In the genomic region with DNA sequence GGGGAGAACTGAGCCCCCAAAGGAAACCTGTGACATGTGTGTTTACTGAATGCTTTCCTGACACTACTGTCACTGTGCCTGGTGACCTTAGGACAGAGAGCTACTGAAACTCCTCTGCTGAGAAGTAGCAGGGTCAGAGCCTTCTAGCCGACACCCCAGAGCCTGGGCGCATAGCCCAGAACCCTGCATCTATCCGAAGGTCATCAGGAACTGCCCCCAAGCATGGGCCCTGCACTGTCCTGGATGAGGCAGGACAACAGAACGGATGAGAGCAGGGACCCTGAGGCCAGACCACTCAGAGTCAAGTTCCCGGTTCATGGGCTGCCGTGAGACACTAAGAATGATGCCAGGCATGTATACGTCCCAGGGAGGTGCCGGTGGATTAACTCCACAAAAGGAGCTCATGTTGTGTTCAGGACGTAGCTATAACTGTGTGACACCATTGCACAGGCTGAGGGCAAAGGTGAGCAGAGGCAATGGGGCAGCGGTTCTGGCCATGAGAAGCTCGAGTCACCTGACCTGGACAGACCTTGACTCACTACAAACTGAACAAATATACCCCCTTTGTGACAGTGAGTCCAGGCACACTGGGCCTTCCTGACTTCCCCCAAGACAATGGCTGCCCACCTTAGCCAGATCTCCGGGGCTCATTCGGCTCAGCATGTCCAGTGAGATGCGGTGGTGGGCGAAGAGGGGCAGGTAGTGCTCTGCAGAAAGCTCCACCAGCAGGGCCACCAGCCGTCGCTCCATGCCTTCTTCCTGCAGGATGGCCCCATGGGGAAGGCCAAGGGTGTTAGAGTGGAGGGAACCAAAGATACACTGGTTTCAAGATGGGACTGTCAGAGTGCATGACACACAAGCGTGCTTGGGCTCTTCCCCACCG, we compare ENCODE assay signal across 16 mouse cellular contexts. TPM values are rescaled to one million over a fixed set of nuclear protein-coding genes. Genes with fewer than 3 reads are reported as not detected.
DNase-seq lines count a peak whose midpoint lies in the region; ATAC-seq lines count a peak whose summit lies in the region.
"Had no signal": no experiment of that assay in that cellular context is flagged by ENCODE, and none has a peak within 500 bp of the region (broad histone marks: within the 10 kb centered on the region; RNA-seq: fewer than 3 reads in every experiment).

No protein-coding gene starts in this region.

- no peak overlapping the region for H3K27ac ChIP-seq in heart, embryonic 12.5 days (ENCODE audit: poor library complexity, severe bottlenecking)
- no peak overlapping the region for H3K27ac ChIP-seq in kidney, embryonic 16.5 days (ENCODE audit: low read length)
- H3K27ac ChIP-seq in kidney, embryonic 15.5 days = no peak overlapping the region
- H3K27ac ChIP-seq in midbrain, embryonic 16.5 days (ENCODE audit: low read length) = no peak overlapping the region
- H3K27ac ChIP-seq in midbrain, embryonic 15.5 days = no peak overlapping the region
- H3K27ac ChIP-seq: heart, embryonic 10.5 days; hindbrain, embryonic 14.5 days; neural tube, embryonic 15.5 days had no signal

- 88% methylated on average over 19 of the region's 19 CpGs for WGBS in heart, embryonic 12.5 days
- WGBS in kidney, embryonic 16.5 days = 86% methylated on average over 19 of the region's 19 CpGs
- WGBS in kidney, embryonic 15.5 days = 84% methylated on average over 19 of the region's 19 CpGs
- WGBS in midbrain, embryonic 16.5 days = 87% methylated on average over 19 of the region's 19 CpGs
- WGBS in midbrain, embryonic 15.5 days = 87% methylated on average over 19 of the region's 19 CpGs

- no peak overlapping the region for H3K4me3 ChIP-seq in heart, embryonic 12.5 days
- no peak overlapping the region for H3K4me3 ChIP-seq in kidney, embryonic 16.5 days (ENCODE audit: low read length)
- no peak overlapping the region for H3K4me3 ChIP-seq in kidney, embryonic 15.5 days (replicated peaks)
- no peak overlapping the region for H3K4me3 ChIP-seq in midbrain, embryonic 16.5 days (ENCODE audit: low read depth, low read length)
- H3K4me3 ChIP-seq in midbrain, embryonic 15.5 days = no peak overlapping the region
- H3K4me3 ChIP-seq: forebrain, embryonic 10.5 days; heart, embryonic 10.5 days; limb, embryonic 15.5 days; myocyte; neural tube, embryonic 15.5 days; stomach, embryonic 15.5 days had no signal

- H3K4me1 ChIP-seq in heart, embryonic 12.5 days (replicated peaks) = no peaks in the 10 kb centered on the region
- no peaks in the 10 kb centered on the region for H3K4me1 ChIP-seq in kidney, embryonic 16.5 days (ENCODE audit: insufficient read depth, low read length)
- no peaks in the 10 kb centered on the region for H3K4me1 ChIP-seq in kidney, embryonic 15.5 days
- H3K4me1 ChIP-seq in midbrain, embryonic 16.5 days (ENCODE audit: control insufficient read depth, insufficient read depth, low read length) = no peaks in the 10 kb centered on the region
- 0 out of 2 replicates have a peak, but pooled peaks cover 4% of the 10 kb centered on the region for H3K4me1 ChIP-seq in midbrain, embryonic 15.5 days
- H3K4me1 ChIP-seq: limb, embryonic 15.5 days had no signal

- peak; percentile 92 for DNase-seq in heart, adult 11 months
- DNase-seq in yolk sac, embryonic 10.5 days (ENCODE audit: low spot score) = peak; percentile 75
- no peak for DNase-seq in thymus, adult 18-20 months

- no peak for ATAC-seq in heart, embryonic 12.5 days (ENCODE audit: insufficient number of reproducible peaks, low FRiP score)
- ATAC-seq in kidney, embryonic 16.5 days (ENCODE audit: low FRiP score, low TSS enrichment) = peak; percentile 33; the same call in 1 of the 2 replicates
- no peak for ATAC-seq in kidney, embryonic 15.5 days (replicated peaks; ENCODE audit: low FRiP score)
- ATAC-seq in midbrain, embryonic 16.5 days = peak; percentile 11; the same call in 1 of the 2 replicates
- ATAC-seq in midbrain, embryonic 15.5 days (replicated peaks) = no peak

- H3K9ac ChIP-seq in heart, embryonic 12.5 days = no peak overlapping the region
- no peak overlapping the region for H3K9ac ChIP-seq in kidney, embryonic 16.5 days (replicated peaks; ENCODE audit: low read length)
- H3K9ac ChIP-seq in kidney, embryonic 15.5 days = no peak overlapping the region
- no peak overlapping the region; the same call in 1 of the 2 replicates for H3K9ac ChIP-seq in midbrain, embryonic 16.5 days (ENCODE audit: low read depth, low read length)
- no peak overlapping the region for H3K9ac ChIP-seq in midbrain, embryonic 15.5 days
- H3K9ac ChIP-seq: hindbrain, embryonic 14.5 days; limb, embryonic 15.5 days; neural tube, embryonic 15.5 days; stomach, embryonic 15.5 days had no signal

- H3K27me3 ChIP-seq in heart, embryonic 12.5 days (replicated peaks) = no peaks in the 10 kb centered on the region
- H3K27me3 ChIP-seq in kidney, embryonic 16.5 days (ENCODE audit: insufficient read depth, low read length) = no peaks in the 10 kb centered on the region
- no peaks in the 10 kb centered on the region for H3K27me3 ChIP-seq in kidney, embryonic 15.5 days
- no peaks in the 10 kb centered on the region for H3K27me3 ChIP-seq in midbrain, embryonic 16.5 days (ENCODE audit: control insufficient read depth, insufficient read depth, low read depth, low read length)
- H3K27me3 ChIP-seq in midbrain, embryonic 15.5 days (replicated peaks) = no peaks in the 10 kb centered on the region
- H3K27me3 ChIP-seq: limb, embryonic 15.5 days; neural tube, embryonic 15.5 days; stomach, embryonic 15.5 days had no signal

- H3K9me3 ChIP-seq in heart, embryonic 12.5 days (replicated peaks) = no peaks in the 10 kb centered on the region
- no peaks in the 10 kb centered on the region for H3K9me3 ChIP-seq in kidney, embryonic 16.5 days (ENCODE audit: low read length)
- H3K9me3 ChIP-seq in kidney, embryonic 15.5 days (replicated peaks) = no peaks in the 10 kb centered on the region
- no peaks in the 10 kb centered on the region for H3K9me3 ChIP-seq in midbrain, embryonic 16.5 days (replicated peaks; ENCODE audit: control insufficient read depth, low read length, poor library complexity, severe bottlenecking)
- H3K9me3 ChIP-seq in midbrain, embryonic 15.5 days = no peaks in the 10 kb centered on the region
- H3K9me3 ChIP-seq: forebrain, embryonic 10.5 days; heart, embryonic 10.5 days; limb, embryonic 15.5 days; neural tube, embryonic 15.5 days; stomach, embryonic 15.5 days had no signal

- peaks cover 71% of the 10 kb centered on the region for H3K36me3 ChIP-seq in heart, embryonic 12.5 days
- H3K36me3 ChIP-seq in kidney, embryonic 16.5 days (ENCODE audit: insufficient read depth, low read length) = peaks cover 9% of the 10 kb centered on the region
- H3K36me3 ChIP-seq in kidney, embryonic 15.5 days = peaks cover 29% of the 10 kb centered on the region
- no peaks in the 10 kb centered on the region; the same call in none of the 2 replicates for H3K36me3 ChIP-seq in midbrain, embryonic 16.5 days (ENCODE audit: control insufficient read depth, insufficient read depth, low read length)
- peaks cover 17% of the 10 kb centered on the region; the same call in 1 of the 2 replicates for H3K36me3 ChIP-seq in midbrain, embryonic 15.5 days (replicated peaks)

- no peak overlapping the region for H3K4me2 ChIP-seq in heart, embryonic 12.5 days
- H3K4me2 ChIP-seq in kidney, embryonic 16.5 days (replicated peaks; ENCODE audit: low read depth, low read length) = no peak overlapping the region
- no peak overlapping the region for H3K4me2 ChIP-seq in kidney, embryonic 15.5 days
- H3K4me2 ChIP-seq in midbrain, embryonic 16.5 days (ENCODE audit: low read length) = no peak overlapping the region
- no peak overlapping the region for H3K4me2 ChIP-seq in midbrain, embryonic 15.5 days
- H3K4me2 ChIP-seq: hindbrain, embryonic 14.5 days; limb, embryonic 15.5 days; midbrain, embryonic 11.5 days; neural tube, embryonic 15.5 days; stomach, embryonic 15.5 days had no signal

RNA-seq across cellular contexts. Expression of a gene that starts 32.2 kb away (rescaled TPM):
- polyA plus RNA-seq in heart, embryonic 12.5 days (2016; fragmentation: Nextera tagmentation; extraction: Ambion mirVana) = 99.8 and 114 TPM in 2 replicates
- polyA plus RNA-seq in kidney, embryonic 16.5 days (2015; fragmentation: Nextera tagmentation; extraction: Ambion mirVana) = 149 and 176 TPM in 2 replicates
- 204 and 210 TPM in 2 replicates for polyA plus RNA-seq in kidney, embryonic 15.5 days (2015; fragmentation: Nextera tagmentation; extraction: Ambion mirVana)
- 76.2 and 81.9 TPM in 2 replicates for polyA plus RNA-seq in midbrain, embryonic 16.5 days (2015; fragmentation: Nextera tagmentation; extraction: Ambion mirVana)
- 82.5 and 85.8 TPM in 2 replicates for polyA plus RNA-seq in midbrain, embryonic 15.5 days (2015; fragmentation: Nextera tagmentation; extraction: Ambion mirVana)

RNA-seq across cellular contexts. Expression of a gene that starts 32.2 kb away (rescaled TPM):
- 11.1 and 11.8 TPM in 2 replicates for polyA plus RNA-seq in heart, embryonic 12.5 days (2016; fragmentation: Nextera tagmentation; extraction: Ambion mirVana)
- polyA plus RNA-seq in kidney, embryonic 16.5 days (2015; fragmentation: Nextera tagmentation; extraction: Ambion mirVana) = 11.7 and 12.2 TPM in 2 replicates
- 11.2 and 12.2 TPM in 2 replicates for polyA plus RNA-seq in kidney, embryonic 15.5 days (2015; fragmentation: Nextera tagmentation; extraction: Ambion mirVana)
- polyA plus RNA-seq in midbrain, embryonic 16.5 days (2015; fragmentation: Nextera tagmentation; extraction: Ambion mirVana) = 24.7 and 29.0 TPM in 2 replicates
- polyA plus RNA-seq in midbrain, embryonic 15.5 days (2015; fragmentation: Nextera tagmentation; extraction: Ambion mirVana) = 22.8 and 24.2 TPM in 2 replicates

RNA-seq across cellular contexts. Expression of a gene that starts 52.7 kb away (rescaled TPM):
- 19.7 and 20.0 TPM in 2 replicates for polyA plus RNA-seq in heart, embryonic 12.5 days (2016; fragmentation: Nextera tagmentation; extraction: Ambion mirVana)
- polyA plus RNA-seq in kidney, embryonic 16.5 days (2015; fragmentation: Nextera tagmentation; extraction: Ambion mirVana) = 36.9 and 39.2 TPM in 2 replicates
- 28.9 and 30.6 TPM in 2 replicates for polyA plus RNA-seq in kidney, embryonic 15.5 days (2015; fragmentation: Nextera tagmentation; extraction: Ambion mirVana)
- polyA plus RNA-seq in midbrain, embryonic 16.5 days (2015; fragmentation: Nextera tagmentation; extraction: Ambion mirVana) = 20.7 and 21.7 TPM in 2 replicates
- 22.4 and 24.5 TPM in 2 replicates for polyA plus RNA-seq in midbrain, embryonic 15.5 days (2015; fragmentation: Nextera tagmentation; extraction: Ambion mirVana)

RNA-seq across cellular contexts. Expression of a gene that starts 53.3 kb away (rescaled TPM):
- polyA plus RNA-seq in heart, embryonic 12.5 days (2016; fragmentation: Nextera tagmentation; extraction: Ambion mirVana) = 62.0 and 64.4 TPM in 2 replicates
- 54.4 and 56.2 TPM in 2 replicates for polyA plus RNA-seq in kidney, embryonic 16.5 days (2015; fragmentation: Nextera tagmentation; extraction: Ambion mirVana)
- polyA plus RNA-seq in kidney, embryonic 15.5 days (2015; fragmentation: Nextera tagmentation; extraction: Ambion mirVana) = 44.5 and 47.7 TPM in 2 replicates
- 25.3 and 27.4 TPM in 2 replicates for polyA plus RNA-seq in midbrain, embryonic 16.5 days (2015; fragmentation: Nextera tagmentation; extraction: Ambion mirVana)
- 29.7 and 31.3 TPM in 2 replicates for polyA plus RNA-seq in midbrain, embryonic 15.5 days (2015; fragmentation: Nextera tagmentation; extraction: Ambion mirVana)

Comparison
In these comparisons a context has a peak if more than half of its experiments do, and no peak if none do; other contexts are left out.
1. ATAC-seq: peak in kidney, embryonic 16.5 days (single experiment) and midbrain, embryonic 16.5 days (single experiment); none in heart, embryonic 12.5 days (single experiment), kidney, embryonic 15.5 days (single experiment) and midbrain, embryonic 15.5 days (single experiment).
2. DNase-seq: peak in heart, adult 11 months (single experiment) and yolk sac, embryonic 10.5 days (single experiment); none in thymus, adult 18-20 months (0 of 2).